Mouse (Mus musculus): ENCODE measurements around the gene Crb2.

- TF ChIP-seq CTCF (IDR thresholded peaks at IDR 0.05): no peak
- no peak for TF ChIP-seq EP300 (IDR thresholded peaks at IDR 0.05; ENCODE audit: insufficient read depth, low read depth, low read length)
Observed at GRCm38 (mm10) chr2:37842719-37843118, 66.7 kb downstream of the Crb2 start.

Measured in heart, adult 2 months (tissue).